Mouse (Mus musculus) left cerebral cortex, postnatal 4 days (tissue): ENCODE data around the gene Asb16. TPM values are rescaled to one million over a fixed set of nuclear protein-coding genes. Genes with fewer than 3 reads are reported as not detected.

Source experiments
- DNase-seq: peaks from one replicate; pipeline ENCODE4 v3.0.0-alpha.2; 2022
- intact Hi-C: fragments of 180-260 bp; cut with DNase I; formaldehyde crosslinking; loops from one replicate; pipeline ENCODE4 v1.15.1; 2025
- total RNA-seq, 2 experiments: library from RNA; stranded (reverse); gene quantifications; 2 replicates each; pipeline ENCODE4 v1.2.3; 2021

Gene Asb16
- total RNA-seq, result under 1 TPM; 0.91 to 0.98 TPM

- no peak for DNase-seq
- intact Hi-C loops, result no loop called here
These were observed at the start of gene Asb16 for GRCm38 (mm10) chr11:102268520-102269244. Asb16 (plus strand) TSS chr11:102268743.

DNA sequence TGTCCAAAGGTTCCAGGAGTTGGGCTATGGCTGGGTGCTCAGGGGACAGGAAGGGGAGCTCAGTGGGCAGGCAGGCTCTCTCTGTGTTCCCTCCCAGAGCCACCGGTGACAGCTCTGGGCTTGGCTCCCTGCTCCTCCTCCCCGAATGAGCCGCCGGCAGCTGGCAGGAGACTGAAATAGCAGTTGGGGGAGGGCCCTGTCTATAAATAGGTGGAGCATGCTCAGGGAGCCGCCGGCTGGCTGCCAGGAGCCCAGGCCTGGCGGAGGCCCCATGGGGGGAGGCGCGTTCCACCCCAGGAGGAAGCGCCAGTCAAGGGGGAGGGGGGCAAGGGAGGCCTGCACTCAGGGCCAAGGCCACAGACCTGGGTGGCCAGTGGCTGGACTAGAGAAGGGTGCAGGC is 49.8 kb upstream of the Asb16 start:
- peak; percentile 93 for DNase-seq
- intact Hi-C loops, result no loop called here

DNA sequence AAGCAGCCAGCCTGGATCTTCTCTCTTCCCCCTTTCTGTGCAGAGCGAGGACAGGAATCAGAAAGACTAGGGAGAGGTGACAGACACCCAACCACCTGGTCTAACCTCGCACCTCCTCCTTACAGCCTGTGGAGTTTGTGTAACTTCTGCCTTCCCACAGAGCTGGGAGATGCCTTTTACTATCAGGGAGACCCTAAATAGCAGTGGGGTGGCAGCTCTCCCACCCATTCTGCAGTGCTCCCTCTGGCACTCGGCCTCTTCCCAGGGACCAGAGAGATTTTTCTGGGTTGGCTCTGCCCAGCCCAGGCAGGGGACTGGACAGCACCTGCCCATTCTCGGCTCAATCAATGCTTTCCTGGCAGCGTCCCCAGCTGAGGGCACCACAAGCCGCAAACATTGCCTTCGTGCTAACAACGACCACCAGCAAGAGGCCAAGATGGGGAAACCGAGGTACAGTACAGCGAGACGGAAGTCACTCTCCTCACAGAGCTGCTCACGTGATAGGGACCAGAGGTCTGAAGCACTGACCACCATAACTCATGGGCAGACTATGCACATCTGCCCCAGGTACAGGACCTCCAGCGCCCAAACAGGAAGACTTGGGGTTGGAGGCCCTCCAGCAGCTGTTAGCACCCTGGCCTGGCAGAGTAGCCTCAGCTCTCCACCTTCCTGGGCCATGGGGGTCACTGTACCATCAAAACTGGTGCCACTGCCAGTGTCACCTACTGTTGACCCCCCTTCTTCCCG is 49.1 kb upstream of the Asb16 start:
- intact Hi-C loops, result no loop called here
- DNase-seq, result peak; percentile 44

DNA sequence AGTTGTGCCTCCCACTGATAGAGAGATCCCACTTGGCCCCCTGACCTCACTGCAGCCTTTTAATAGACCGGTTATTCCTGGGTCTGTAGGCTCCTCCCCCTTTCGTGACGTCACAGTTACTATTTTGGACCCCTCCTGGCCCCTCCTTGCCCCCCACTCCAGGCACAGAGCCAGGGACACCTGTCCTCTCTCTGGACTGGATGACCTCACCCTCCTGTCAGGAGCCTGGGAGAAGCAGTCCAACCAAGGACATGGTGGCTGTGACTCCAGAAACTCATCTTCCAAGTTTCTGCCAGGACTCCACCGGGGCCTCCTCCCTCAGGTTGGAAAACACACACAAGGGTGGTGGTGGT is 48.6 kb upstream of the Asb16 start:
- intact Hi-C loops, result no loop called here
- DNase-seq, result peak; percentile 23

DNA sequence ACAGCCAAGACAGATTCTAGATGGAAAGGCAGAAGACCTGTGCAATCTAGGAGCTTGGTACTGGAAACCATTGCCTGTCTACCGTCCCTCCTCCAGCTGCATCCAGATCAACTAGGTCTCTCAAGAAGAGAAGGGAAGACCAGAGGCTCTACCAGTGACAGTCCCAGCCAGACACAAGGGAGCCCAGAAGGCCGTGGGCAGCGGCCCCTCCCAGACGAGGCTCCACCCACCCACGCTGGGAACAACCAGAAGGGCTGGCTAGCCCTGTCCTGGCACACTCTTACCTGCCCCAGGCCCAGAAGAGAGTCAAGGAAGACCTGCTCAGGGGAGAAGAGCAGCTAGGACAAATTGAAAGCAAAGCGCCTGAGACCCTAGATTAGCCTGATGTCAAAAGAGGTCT is 48.1 kb upstream of the Asb16 start:
- intact Hi-C loops, result no loop called here

GRCm38 (mm10) chr11:102221243-102221953 is 47.1 kb upstream of the Asb16 start:
- intact Hi-C loops, result no loop called here
- no peak for DNase-seq

More for the DNA sequence above, 48.1 kb upstream of the Asb16 start:
- no peak for DNase-seq

- DNase-seq, result no peak
- intact Hi-C loops, result no loop called here
These were observed 46.6 kb upstream of the Asb16 start for GRCm38 (mm10) chr11:102221954-102222351.

GRCm38 (mm10) chr11:102223166-102223565 is 45.4 kb upstream of the Asb16 start:
- intact Hi-C loops, result no loop called here
- peak; percentile 63 for DNase-seq

GRCm38 (mm10) chr11:102224686-102225085 is 43.9 kb upstream of the Asb16 start:
- DNase-seq, result peak; percentile 47
- intact Hi-C loops, result no loop called here

- DNase-seq, result no peak
- intact Hi-C loops, result no loop called here
These were observed 43.3 kb upstream of the Asb16 start for GRCm38 (mm10) chr11:102225221-102225620.

- intact Hi-C loops, result no loop called here
These were observed 42.2 kb upstream of the Asb16 start for GRCm38 (mm10) chr11:102226067-102226978.

GRCm38 (mm10) chr11:102227270-102228190 is 41.0 kb upstream of the Asb16 start:
- DNase-seq, result peak; percentile 45

More at GRCm38 (mm10) chr11:102226067-102226978, 42.2 kb upstream of the Asb16 start:
- no peak for DNase-seq

DNA sequence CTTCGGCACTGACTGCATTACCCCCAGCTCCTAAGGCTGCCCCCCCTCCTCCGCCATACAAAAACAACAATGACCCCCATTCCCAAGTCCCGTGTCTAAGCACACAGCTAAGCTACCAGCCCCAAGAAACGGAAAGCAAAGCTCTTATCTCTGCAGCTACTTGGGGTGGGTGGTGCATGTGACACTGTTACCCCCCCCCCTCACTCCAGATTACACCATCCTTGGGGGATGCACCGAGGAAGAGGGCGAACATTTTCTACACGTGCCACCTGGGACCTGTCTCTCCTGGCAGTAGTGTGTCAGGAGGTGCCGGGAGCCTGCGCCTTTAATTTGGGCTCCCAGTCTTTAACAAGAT is 40.4 kb upstream of the Asb16 start:
- intact Hi-C loops, result no loop called here
- no peak for DNase-seq

More at GRCm38 (mm10) chr11:102227270-102228190, 41.0 kb upstream of the Asb16 start:
- intact Hi-C loops, result no loop called here

GRCm38 (mm10) chr11:102228646-102229268 is 39.8 kb upstream of the Asb16 start:
- intact Hi-C loops, result no loop called here
- DNase-seq, result no peak

DNA sequence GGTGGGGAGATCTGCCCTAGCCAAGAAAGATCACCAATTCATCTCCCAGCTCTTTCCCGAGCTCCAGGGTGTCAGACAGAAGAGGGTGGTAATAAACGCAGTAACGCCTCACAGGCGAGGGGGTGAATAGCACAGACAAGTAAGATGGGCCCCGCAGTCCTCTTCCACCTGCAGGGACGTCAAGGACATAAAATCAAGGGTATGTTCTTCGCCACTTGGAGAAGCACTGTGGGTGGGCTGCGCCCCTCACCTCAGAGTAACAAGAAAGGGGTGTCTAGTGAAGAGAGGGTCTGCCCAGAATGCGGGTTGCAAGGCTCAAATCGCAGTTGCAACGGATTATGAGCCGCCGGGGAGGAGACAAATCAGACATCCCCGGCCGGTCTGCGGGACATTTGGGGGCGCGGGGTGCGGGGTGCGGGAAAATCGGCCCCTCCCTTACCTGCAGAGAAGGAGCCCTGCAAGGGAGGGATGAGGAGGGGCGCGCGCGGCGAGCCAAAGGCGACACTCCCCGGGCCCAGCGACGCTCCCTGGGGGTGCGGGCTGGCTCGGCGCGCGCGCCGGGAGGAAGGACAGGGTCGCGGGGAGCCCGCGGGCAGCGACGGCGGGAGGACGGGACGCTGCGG is 39.1 kb upstream of the Asb16 start:
- DNase-seq, result peak; percentile 30
- intact Hi-C loops, result no loop called here

GRCm38 (mm10) chr11:102230006-102230741 is 38.4 kb upstream of the Asb16 start, which contains the start of gene Hdac5:
Hdac5 (minus strand) TSS chr11:102230166.
- peak; percentile 98 for DNase-seq
- intact Hi-C loops, result loop anchor here (2.0 to 5.0 kb wide), 2 partner anchors 15 to 397 kb away; no protein-coding TSS in a partner anchor

DNA sequence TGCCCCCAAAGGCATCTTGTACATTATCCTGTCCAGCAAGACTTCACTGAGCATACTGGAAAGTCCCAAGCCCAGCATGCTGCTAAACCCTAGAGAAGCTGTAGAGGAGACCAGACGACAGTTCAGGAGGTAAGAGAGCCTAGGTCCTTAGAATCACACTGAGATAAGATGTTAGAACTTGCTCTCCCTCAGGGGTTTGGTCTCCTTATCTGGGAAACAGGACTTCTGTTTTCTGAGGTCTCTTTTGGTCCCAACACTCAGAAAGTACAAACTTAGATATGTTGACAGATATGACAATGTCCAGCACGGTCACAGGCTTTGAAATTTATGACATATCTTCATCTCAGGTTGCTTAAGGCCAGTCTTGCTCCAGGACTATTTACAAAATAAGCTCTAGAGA is 32.5 kb upstream of the Asb16 start:
- intact Hi-C loops, result no loop called here

DNA sequence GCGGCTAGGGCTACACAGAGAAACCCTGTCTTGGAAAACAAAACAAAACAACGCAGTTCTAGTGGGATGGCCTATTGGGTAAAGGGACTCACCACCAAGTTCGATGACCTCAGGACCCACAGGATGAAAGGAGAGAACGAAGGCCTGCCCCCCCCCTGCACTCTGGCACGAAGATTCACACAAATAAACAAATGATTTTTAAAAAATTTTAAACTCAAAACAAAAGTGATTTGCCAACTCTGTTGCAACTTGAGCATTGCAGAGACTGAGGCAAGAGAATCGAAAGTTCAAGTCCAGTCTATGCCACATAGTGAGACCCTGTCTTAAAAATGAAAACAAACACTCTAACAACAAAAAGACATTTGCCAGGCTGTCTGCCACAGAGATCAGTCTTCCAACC is 27.9 kb upstream of the Asb16 start:
- intact Hi-C loops, result no loop called here
- no peak for DNase-seq

More for the DNA sequence above, 32.5 kb upstream of the Asb16 start:
- DNase-seq, result no peak
